Mouse (Mus musculus) C2C12 (cell line): Measurements from ENCODE around the gene Pidd1. TPM values are rescaled to one million over a fixed set of nuclear protein-coding genes. Genes with fewer than 3 reads are reported as not detected.
A peak's percentile ranks its signal among the peaks of the same experiment; 100 is the strongest.

Source experiments
- H3K27me3 ChIP-seq: one replicate; pipeline ENCODE4 v1.6.1; 2011; ENCODE audit not compliant: control insufficient read depth, insufficient read depth, insufficient read length
- H3K36me3 ChIP-seq: one replicate; pipeline ENCODE4 v1.6.1; 2011; ENCODE audit not compliant: control insufficient read depth, insufficient read depth
- H3K4me3 ChIP-seq: one replicate; pipeline ENCODE4 v1.5.1; 2011; ENCODE audit warnings: mild to moderate bottlenecking, control low read depth; ENCODE audit not compliant: poor library complexity, insufficient read depth, severe bottlenecking
- H3K79me2 ChIP-seq: one replicate; pipeline ENCODE4 v1.6.1; 2011; ENCODE audit not compliant: control insufficient read depth, insufficient read depth
- H3K79me3 ChIP-seq: one replicate; pipeline ENCODE4 v1.6.1; 2011; ENCODE audit warnings: low read depth, control low read depth
- H3ac ChIP-seq: one replicate; pipeline ENCODE3; 2011; ENCODE audit warnings: low read depth; ENCODE audit not compliant: control insufficient read depth, insufficient read length
- CEBPB ChIP-seq: IDR thresholded peaks from one replicate; pipeline ENCODE4 v1.6.1; 2011; ENCODE audit warnings: low read depth, mild to moderate bottlenecking, control low read depth, moderate library complexity
- CTCF ChIP-seq: IDR thresholded peaks from one replicate; pipeline ENCODE4 v1.5.1; 2011; ENCODE audit not compliant: control insufficient read depth, insufficient read depth, insufficient read length
- FOSL1 ChIP-seq: IDR thresholded peaks from one replicate; pipeline ENCODE4 v1.8.0; 2011; ENCODE audit warnings: mild to moderate bottlenecking, low read length; ENCODE audit not compliant: poor library complexity, insufficient read depth, severe bottlenecking
- MAX ChIP-seq: IDR thresholded peaks from one replicate; pipeline ENCODE4 v1.6.1; 2011; ENCODE audit warnings: mild to moderate bottlenecking, control low read depth
- MYOD1 ChIP-seq: IDR thresholded peaks from one replicate; pipeline ENCODE4 v1.6.1; 2011; ENCODE audit warnings: low read depth; ENCODE audit not compliant: control insufficient read depth, insufficient read length
- MYOG ChIP-seq: IDR thresholded peaks from one replicate; pipeline ENCODE4 v1.6.1; 2011; ENCODE audit not compliant: control insufficient read depth, insufficient read length; ENCODE audit errors: extremely low read depth
- USF1 ChIP-seq: IDR thresholded peaks from one replicate; pipeline ENCODE4 v1.6.1; 2011; ENCODE audit warnings: low read depth, mild to moderate bottlenecking, control low read depth, moderate library complexity
- polyA plus RNA-seq: library from polyadenylated mRNA; unstranded; fragments of >200 nt; fragmentation: generic; extraction: Trizol; gene quantifications from one replicate; pipeline ENCODE4 v1.2.1, GENCODE M21; 2012; ENCODE audit warnings: missing spikeins

The Pidd1 gene
- polyA plus RNA-seq, 1 experiment, result 9.5 TPM

GRCm38 (mm10) chr7:141395348-141395747 lies 48.5 kb downstream of the Pidd1 start:
- peaks cover 20% of the 10 kb centered on the region for H3K36me3 ChIP-seq
- peaks cover 19% of the 10 kb centered on the region for H3K79me3 ChIP-seq
- TF ChIP-seq MYOG, result no peak
- TF ChIP-seq MAX, result no peak
- TF ChIP-seq MYOD1, result no peak
- TF ChIP-seq CTCF, result no peak
- no peak for TF ChIP-seq FOSL1
- no peak for TF ChIP-seq USF1
- no peak for TF ChIP-seq CEBPB
- no peak overlapping the region for H3ac ChIP-seq
- H3K27me3 ChIP-seq, result no peaks in the 10 kb centered on the region
- H3K79me2 ChIP-seq, result peaks cover 38% of the 10 kb centered on the region
- no peak overlapping the region for H3K4me3 ChIP-seq

- no peak overlapping the region for H3ac ChIP-seq
- no peaks in the 10 kb centered on the region for H3K27me3 ChIP-seq
- TF ChIP-seq MAX (no peak), CTCF (peak; percentile 74)
- peaks cover 19% of the 10 kb centered on the region for H3K79me3 ChIP-seq
- H3K4me3 ChIP-seq, result no peak overlapping the region
- peaks cover 16% of the 10 kb centered on the region for H3K36me3 ChIP-seq
- peaks cover 38% of the 10 kb centered on the region for H3K79me2 ChIP-seq
Observed at GRCm38 (mm10) chr7:141394771-141395170, 49.1 kb downstream of the Pidd1 start.

GRCm38 (mm10) chr7:141394158-141394557 lies 49.7 kb downstream of the Pidd1 start:
- H3K79me2 ChIP-seq, result peaks cover 38% of the 10 kb centered on the region
- peaks cover 19% of the 10 kb centered on the region for H3K79me3 ChIP-seq
- peaks cover 12% of the 10 kb centered on the region for H3K36me3 ChIP-seq
- no peaks in the 10 kb centered on the region for H3K27me3 ChIP-seq
- no peak overlapping the region for H3K4me3 ChIP-seq
- H3ac ChIP-seq, result no peak overlapping the region
- TF ChIP-seq CEBPB, result no peak
- no peak for TF ChIP-seq FOSL1
- TF ChIP-seq MAX, result no peak
- TF ChIP-seq MYOG, result no peak
- no peak for TF ChIP-seq MYOD1
- no peak for TF ChIP-seq USF1
- TF ChIP-seq CTCF, result no peak

GRCm38 (mm10) chr7:141392552-141393222 lies 51.1 kb downstream of the Pidd1 start:
- Histone ChIP-seq H3K27me3 (no peaks in the 10 kb centered on the region), H3ac (peak overlapping the region; percentile 68), H3K36me3 (peaks cover 11% of the 10 kb centered on the region), H3K4me3 (peak overlapping the region; percentile 51), H3K79me3 (peaks cover 19% of the 10 kb centered on the region), H3K79me2 (peaks cover 38% of the 10 kb centered on the region)
- TF ChIP-seq FOSL1, result no peak

GRCm38 (mm10) chr7:141391625-141392551 lies 51.9 kb downstream of the Pidd1 start, which contains the start of gene Taldo1:
Gene Taldo1 (plus strand): TSS chr7:141392199.
- TF ChIP-seq MYOD1, result no peak
- TF ChIP-seq MAX, result peak; percentile 7
- H3ac ChIP-seq, result peak within 1 kb of the TSS; percentile 85
- H3K27me3 ChIP-seq, result no peaks in the 10 kb centered on the region
- H3K4me3 ChIP-seq, result peak within 1 kb of the TSS; percentile 51
- H3K79me2 ChIP-seq, result peaks cover 38% of the 10 kb centered on the region
- peaks cover 19% of the 10 kb centered on the region for H3K79me3 ChIP-seq
- H3K36me3 ChIP-seq, result peaks cover 9% of the 10 kb centered on the region
